Mouse (Mus musculus): ENCODE measurements at regions not wholly inside any gene's neighbourhood (a gene's known extent, or its start where the extent isn't known, plus 50 kb on each side); places are given as distances from the start of the nearest gene placed in this dataset.

- no peak for DNase-seq
These were observed 268.0 kb upstream of the Npvf start for GRCm38 (mm10) chr6:50922235-50922634.

GRCm38 (mm10) chr6:50924571-50924970 lies 270.3 kb upstream of the Npvf start:
- DNase-seq: no peak

GRCm38 (mm10) chr6:50924998-50925397 lies 270.8 kb upstream of the Npvf start:
- peak; percentile 44 to 50 for DNase-seq

- no peak for DNase-seq
These were observed 272.1 kb upstream of the Npvf start for GRCm38 (mm10) chr6:50926313-50926712.

- DNase-seq: no peak
These were observed 275.3 kb upstream of the Npvf start for GRCm38 (mm10) chr6:50929503-50929902.

GRCm38 (mm10) chr6:50933510-50933909 lies 279.3 kb upstream of the Npvf start:
- no peak for DNase-seq

GRCm38 (mm10) chr6:50934245-50934644 lies 280.0 kb upstream of the Npvf start:
- DNase-seq: no peak

GRCm38 (mm10) chr6:50936306-50936705 lies 282.1 kb upstream of the Npvf start:
- no peak for DNase-seq

- DNase-seq: peak; percentile 88 to 89
These were observed 282.9 kb upstream of the Npvf start for GRCm38 (mm10) chr6:50937094-50937493.

GRCm38 (mm10) chr6:50938879-50939278 lies 284.6 kb upstream of the Npvf start:
- peak; percentile 53 to 57 for DNase-seq

- DNase-seq: peak in 1 of 2 experiments; percentile 50
These were observed 285.2 kb upstream of the Npvf start for GRCm38 (mm10) chr6:50939440-50939839.

GRCm38 (mm10) chr6:50940118-50940517 lies 285.9 kb upstream of the Npvf start:
- DNase-seq: no peak

GRCm38 (mm10) chr6:50940641-50941398 lies 286.6 kb upstream of the Npvf start:
- DNase-seq: no peak

GRCm38 (mm10) chr6:50942696-50943095 lies 288.5 kb upstream of the Npvf start:
- no peak for DNase-seq

- DNase-seq: no peak
These were observed 293.8 kb upstream of the Npvf start for GRCm38 (mm10) chr6:50948061-50948460.

GRCm38 (mm10) chr6:50949361-50949760 lies 295.1 kb upstream of the Npvf start:
- DNase-seq: no peak

GRCm38 (mm10) chr6:50949883-50950583 lies 295.8 kb upstream of the Npvf start:
- no peak for DNase-seq

GRCm38 (mm10) chr6:50957328-50957900 lies 303.2 kb upstream of the Npvf start:
- no peak for DNase-seq

GRCm38 (mm10) chr6:50960341-50960740 lies 306.1 kb upstream of the Npvf start:
- no peak for DNase-seq

GRCm38 (mm10) chr6:50961592-50961991 lies 307.4 kb upstream of the Npvf start:
- DNase-seq: no peak

GRCm38 (mm10) chr6:50968546-50968945 lies 314.3 kb upstream of the Npvf start:
- DNase-seq: no peak

GRCm38 (mm10) chr6:50969341-50969740 lies 315.1 kb upstream of the Npvf start:
- no peak for DNase-seq

- DNase-seq: peak in 1 of 2 experiments; percentile 47
These were observed 315.8 kb upstream of the Npvf start for GRCm38 (mm10) chr6:50969997-50970396.

- DNase-seq: peak in 1 of 2 experiments; percentile 49
These were observed 316.5 kb upstream of the Npvf start for GRCm38 (mm10) chr6:50970770-50971169.

All from kidney, postnatal 4 days (tissue).